Mouse (Mus musculus): ENCODE data around the gene Glt1d1.

DNA sequence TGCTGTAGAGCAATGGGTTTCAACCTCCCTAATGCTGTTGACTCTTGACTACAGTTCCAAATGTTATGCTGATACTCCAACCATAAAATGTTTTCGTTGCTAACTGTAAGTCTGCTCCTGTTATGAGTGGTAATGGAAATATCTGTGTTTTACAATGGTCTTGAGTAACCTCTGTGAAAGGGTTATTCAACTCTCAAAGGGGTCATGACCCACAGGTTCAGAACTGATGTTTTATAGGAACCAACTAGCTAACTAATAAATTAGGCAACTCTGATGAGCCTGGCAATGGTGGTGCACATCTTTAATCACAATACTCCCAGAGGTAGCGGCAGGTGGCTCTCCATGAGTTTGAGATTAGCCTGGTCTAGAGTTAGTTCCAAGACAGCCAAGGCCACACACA, 6.1 kb downstream of the Glt1d1 start:
- TF ChIP-seq CTCF (IDR thresholded peaks at IDR 0.05; ENCODE audit: borderline replicate concordance, insufficient read depth, low read depth, low read length) (no peak), POLR2A (IDR thresholded peaks at IDR 0.05; ENCODE audit: borderline replicate concordance, insufficient read depth, low read length) (no peak)
